Mouse (Mus musculus) spleen, postnatal 14 days (tissue): ENCODE results near the gene Cyp4f39.
"Not testable (repeated sequence)": the region's sequence is repeated elsewhere in the genome, so short reads cannot be mapped to it uniquely, and the experiment has no call there.

Experiments
- DNase-seq, 2 experiments: peaks; one replicate each; pipeline ENCODE4 v3.0.0; 2021 to 2022; ENCODE audit warnings: low spot score in 2 of 2

Cyp4f39 gene

GRCm38 (mm10) chr17:32474954-32475560, 22.5 kb downstream of the Cyp4f39 start:
- no peak for DNase-seq

GRCm38 (mm10) chr17:32477204-32477603, 24.7 kb downstream of the Cyp4f39 start:
- no peak for DNase-seq

GRCm38 (mm10) chr17:32478727-32479126, 26.2 kb downstream of the Cyp4f39 start:
- DNase-seq: no peak

- DNase-seq: no peak
These were observed 27.3 kb downstream of the Cyp4f39 start for GRCm38 (mm10) chr17:32479554-32480506.

GRCm38 (mm10) chr17:32481766-32482165, 29.2 kb downstream of the Cyp4f39 start:
- DNase-seq: no peak

GRCm38 (mm10) chr17:32483200-32483599, 30.7 kb downstream of the Cyp4f39 start:
- peak; percentile 23 to 50 for DNase-seq

- no peak for DNase-seq
These were observed 39.9 kb downstream of the Cyp4f39 start for GRCm38 (mm10) chr17:32492349-32492980.

GRCm38 (mm10) chr17:32494601-32495000, 42.1 kb downstream of the Cyp4f39 start:
- DNase-seq: peak in 1 of 2 experiments; percentile 40

- not testable (repeated sequence) for DNase-seq
These were observed 48.0 kb downstream of the Cyp4f39 start for GRCm38 (mm10) chr17:32500511-32500910.

- DNase-seq: no peak
These were observed 48.5 kb downstream of the Cyp4f39 start for GRCm38 (mm10) chr17:32501051-32501450.

- no peak for DNase-seq
These were observed 50.6 kb downstream of the Cyp4f39 start for GRCm38 (mm10) chr17:32503111-32503510.

GRCm38 (mm10) chr17:32505851-32506728, 53.6 kb downstream of the Cyp4f39 start, which contains the start of gene Cyp4f17:
Gene Cyp4f17, plus strand, starts transcription at chr17:32506050.
- no peak for DNase-seq

- DNase-seq: no peak
These were observed 54.3 kb downstream of the Cyp4f39 start for GRCm38 (mm10) chr17:32506729-32507245.

- DNase-seq: no peak
These were observed 63.6 kb downstream of the Cyp4f39 start for GRCm38 (mm10) chr17:32516126-32516525.

GRCm38 (mm10) chr17:32521981-32522380, 69.5 kb downstream of the Cyp4f39 start:
- DNase-seq: no peak

- DNase-seq: no peak
These were observed 69.9 kb downstream of the Cyp4f39 start for GRCm38 (mm10) chr17:32522386-32522785.

GRCm38 (mm10) chr17:32522816-32523215, 70.3 kb downstream of the Cyp4f39 start:
- DNase-seq: no peak

GRCm38 (mm10) chr17:32523895-32524294, 71.4 kb downstream of the Cyp4f39 start:
- no peak for DNase-seq

- not testable (repeated sequence) for DNase-seq
These were observed 73.8 kb downstream of the Cyp4f39 start for GRCm38 (mm10) chr17:32526341-32526740.

GRCm38 (mm10) chr17:32527748-32528147, 75.2 kb downstream of the Cyp4f39 start:
- no peak for DNase-seq
